Mouse (Mus musculus) layer of hippocampus, adult 8-10 months (tissue): ENCODE measurements around the gene Hsp90ab1. TPM values are rescaled to one million over a fixed set of nuclear protein-coding genes. Genes with fewer than 3 reads are reported as not detected.

Experiments
- DNase-seq, 2 experiments: peaks; one replicate each; pipeline ENCODE4 v3.0.0; 2022; ENCODE audit warnings: low spot score in 2 of 2
- total RNA-seq, 4 experiments: library from RNA; stranded (reverse); gene quantifications; 2 replicates each; pipeline ENCODE4 v1.2.4; 2022

Gene Hsp90ab1
- total RNA-seq, 4 experiments from 2014 or later: 1,566 to 2,023 (median 1,742) TPM

DNA sequence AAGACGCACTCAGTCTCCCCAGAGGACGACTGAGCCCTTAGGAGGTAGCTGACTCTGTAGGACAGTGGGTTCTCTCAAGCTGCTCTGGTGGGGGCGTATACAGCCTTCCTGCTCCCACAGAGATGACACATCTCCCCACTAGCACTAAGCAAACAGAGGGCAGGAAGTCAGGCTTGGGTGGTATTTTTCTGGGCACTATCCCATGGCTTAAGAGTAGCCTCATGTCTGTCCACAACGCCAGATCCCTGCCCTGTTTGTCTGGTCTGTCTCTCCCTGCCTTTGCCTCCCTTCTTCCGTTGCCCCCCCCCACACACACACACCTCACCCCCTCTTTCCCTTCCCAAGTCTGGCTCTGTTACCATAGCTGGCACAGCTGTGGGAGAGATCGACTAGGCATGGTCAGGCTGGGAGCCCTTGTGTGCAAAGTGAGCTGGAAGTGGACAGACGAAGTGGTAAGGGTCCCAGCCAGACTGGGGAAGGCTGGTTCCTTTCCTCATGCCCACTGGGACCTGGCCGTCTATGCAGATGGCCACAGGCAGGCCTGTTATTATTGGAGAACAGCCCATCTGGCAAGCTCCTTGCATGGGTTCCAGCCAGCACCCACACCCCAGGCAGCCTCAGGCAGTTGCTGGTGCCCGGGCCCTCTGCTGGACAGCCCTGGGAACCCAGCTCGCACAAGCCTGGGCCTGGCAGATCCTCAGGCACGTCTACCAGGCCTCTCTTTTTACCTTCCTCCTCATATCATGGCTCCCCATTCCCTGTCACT lies 23.7 kb upstream of the Hsp90ab1 start:
- peak in 1 of 2 experiments; percentile 58 for DNase-seq

DNA sequence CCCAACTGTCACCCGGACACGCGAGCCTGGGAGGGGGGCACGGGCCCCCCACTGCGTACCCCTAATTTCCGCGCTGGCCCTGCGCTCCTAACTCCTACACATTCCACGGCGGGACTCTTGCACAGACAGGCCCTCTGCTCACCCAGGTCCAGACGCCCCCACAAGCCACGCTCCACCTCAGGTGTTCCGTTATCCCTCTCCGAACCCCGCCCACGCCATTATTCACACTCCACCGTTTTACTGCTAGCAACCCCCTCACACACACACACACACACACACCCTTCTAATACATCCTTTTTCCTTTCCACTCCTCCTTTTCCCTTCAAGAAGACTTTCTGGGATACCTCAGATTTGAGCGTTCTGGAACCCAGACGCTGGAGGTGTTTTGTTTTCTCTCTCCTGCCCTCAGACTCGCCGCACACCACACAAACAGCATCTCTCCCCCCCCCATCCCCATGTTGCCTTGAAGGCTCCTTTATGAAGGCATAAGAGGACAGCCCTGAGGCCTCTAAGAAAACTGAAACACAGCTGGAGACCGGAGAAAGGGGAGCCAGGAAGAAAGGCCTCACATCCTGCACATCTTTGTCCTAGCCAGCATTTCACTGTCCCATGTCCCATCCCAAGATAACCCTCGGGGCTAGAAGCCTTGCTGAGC lies 22.8 kb upstream of the Hsp90ab1 start:
- DNase-seq: no peak

DNA sequence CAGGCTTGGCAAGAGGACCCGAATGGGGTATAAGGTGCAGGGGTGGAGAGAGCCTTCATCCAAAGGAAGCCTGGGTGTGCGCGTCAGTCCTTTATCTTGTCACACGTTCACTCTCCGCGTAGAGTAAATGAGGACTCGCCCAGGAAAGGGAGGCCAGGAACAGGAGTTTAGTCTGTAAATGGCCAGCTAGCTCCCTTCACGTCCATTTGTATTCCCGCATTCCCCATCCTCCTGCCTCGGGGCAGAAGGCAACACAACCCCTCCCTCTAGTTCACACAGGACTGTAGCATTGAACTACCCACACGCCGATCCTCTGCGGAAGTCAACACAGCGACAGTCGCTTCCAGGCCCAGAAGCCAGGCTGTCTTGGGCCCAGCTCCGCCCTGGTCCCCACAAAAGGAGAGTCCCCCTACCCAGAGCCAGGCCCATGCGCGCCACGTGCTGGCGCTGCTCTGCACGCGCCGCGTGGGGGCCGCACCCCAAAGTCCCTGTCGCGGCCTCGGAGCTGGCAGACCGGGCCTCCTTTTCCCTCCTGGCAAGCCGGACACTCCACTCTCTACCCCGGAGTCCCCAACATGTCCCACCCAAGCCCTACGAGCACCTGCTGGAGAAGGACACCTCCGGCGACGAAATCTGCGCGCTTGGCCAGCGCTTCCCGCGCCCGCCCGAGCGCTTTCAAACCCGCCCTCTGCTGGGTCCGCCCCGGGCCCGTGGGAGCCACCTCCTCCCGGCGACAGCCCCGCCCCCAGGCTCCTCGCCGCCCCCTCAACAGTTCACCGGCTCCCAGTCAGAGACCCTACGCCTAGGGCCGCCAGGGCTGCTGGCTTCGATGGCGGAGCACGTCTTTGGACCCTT lies 22.0 kb upstream of the Hsp90ab1 start:
- DNase-seq: no peak

DNA sequence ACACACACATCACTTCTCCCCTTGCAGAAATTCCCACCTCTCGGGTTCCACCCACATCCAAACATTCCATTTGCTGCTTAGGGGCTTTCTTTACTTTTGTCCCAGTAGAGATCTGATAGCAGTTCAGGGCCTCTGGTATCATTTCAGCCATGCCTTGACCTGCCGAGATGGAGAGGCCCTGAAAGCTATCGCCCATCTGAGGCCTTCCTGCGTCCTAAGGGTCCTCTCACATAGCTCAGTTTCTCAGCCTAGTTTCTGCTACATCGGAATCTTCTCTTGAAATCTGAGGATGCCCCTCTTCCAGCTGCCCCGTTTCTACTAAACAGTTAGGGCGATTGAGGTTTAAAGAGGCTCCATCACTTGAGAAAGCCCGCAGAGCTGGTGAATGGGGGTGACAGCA lies 21.1 kb upstream of the Hsp90ab1 start:
- DNase-seq: no peak

DNA sequence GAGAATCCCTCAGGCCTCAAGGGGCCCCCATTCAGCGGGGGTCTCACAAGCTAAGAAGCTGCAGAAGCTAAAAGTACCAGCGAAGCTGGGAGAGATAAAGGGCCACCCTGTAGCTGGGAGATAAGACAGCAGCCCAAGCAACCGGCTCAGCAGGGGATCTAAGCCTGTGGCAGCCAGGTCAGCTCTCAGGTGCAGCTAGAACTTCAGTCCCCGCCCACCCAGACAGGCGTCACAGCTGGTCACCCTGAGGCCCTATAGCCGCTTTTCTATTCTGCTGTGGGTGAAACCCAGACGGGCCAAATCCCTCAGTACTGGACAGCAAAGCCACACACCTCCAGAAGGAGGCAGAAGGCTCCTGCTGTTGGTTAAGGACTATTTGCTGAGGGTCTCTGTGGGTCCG lies 20.4 kb upstream of the Hsp90ab1 start:
- no peak for DNase-seq

DNA sequence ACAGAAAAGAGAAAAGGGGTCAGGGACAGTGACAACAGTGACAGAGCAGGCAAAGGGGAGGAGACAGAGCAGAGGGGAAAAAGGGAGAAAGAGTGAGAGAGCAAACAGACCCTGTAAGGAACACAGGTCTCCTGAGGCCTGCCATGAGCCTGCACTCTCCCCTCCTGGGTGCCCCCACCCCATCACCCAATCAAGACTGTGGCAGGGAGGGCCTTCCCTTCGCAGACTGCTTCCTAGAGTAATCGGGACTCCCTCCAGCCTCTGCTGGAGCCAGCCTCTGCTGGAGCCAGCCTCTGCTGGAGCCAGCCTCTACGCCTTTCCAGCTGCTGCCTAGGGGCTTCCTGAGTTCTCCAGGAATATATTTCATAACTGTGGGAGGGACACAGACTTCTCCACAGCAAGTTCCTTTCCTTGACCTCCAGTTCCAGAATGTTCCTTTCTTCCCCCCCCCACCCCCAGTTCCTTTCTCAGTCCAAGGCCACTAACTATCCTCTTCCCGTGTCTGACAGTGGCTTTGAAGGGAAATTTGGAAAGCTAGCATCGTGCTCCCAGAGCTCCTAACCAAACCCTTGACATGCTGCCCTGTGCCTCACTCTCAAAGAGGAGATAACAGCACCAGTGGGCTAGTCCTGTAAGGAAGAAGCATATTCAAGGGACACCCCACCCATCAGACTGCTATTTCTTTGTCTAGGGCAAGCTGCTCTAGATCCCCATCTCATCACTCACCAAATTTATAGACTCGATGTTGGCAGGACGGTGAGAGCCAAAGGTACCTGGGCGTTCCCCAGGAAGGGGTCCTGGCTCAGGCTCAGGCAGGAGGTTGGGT lies 19.7 kb upstream of the Hsp90ab1 start:
- no peak for DNase-seq

DNA sequence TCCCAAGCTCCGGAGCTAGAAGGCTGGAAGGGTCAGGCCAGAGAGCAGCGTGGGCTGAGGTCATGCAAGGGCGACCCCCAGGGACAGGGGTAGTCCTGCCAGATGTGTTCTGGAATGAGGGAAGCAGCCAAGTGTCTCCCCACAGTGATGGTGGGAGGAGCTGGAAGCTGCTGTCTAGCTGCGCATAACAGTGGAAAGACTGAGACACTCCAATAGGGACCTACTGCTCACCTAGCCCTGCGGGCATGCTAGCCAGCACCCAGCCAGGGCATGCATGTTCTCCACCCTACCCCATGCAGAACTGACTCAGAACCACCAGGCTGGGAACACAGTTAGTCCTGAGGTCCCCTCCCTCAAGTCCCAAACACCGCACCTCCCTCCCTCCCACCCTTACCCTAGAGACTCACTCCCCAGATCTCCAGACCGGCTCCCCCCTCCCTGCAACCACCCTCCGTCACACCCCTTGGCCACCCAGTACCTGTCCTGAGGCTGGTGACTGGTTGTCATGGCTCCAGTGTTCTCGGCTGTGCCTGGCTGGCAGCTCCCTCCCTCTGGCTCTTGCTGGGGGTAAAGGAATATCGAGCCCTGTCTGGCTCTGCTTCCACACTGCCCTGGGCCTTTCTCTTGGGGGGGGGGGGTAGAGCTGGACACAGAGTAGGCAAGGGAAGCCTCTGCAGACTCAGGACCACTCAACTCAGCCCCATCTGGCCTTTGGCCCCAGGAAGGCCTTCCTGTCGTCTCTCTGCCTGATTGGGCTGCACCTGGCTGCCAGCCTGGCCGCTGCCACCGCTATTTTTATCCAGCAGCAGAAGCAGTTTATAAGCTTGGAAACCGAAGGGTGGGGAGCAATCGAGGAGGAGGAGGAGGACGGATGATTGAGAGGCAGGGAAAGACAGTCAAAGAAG lies 18.9 kb upstream of the Hsp90ab1 start:
- DNase-seq: no peak

DNA sequence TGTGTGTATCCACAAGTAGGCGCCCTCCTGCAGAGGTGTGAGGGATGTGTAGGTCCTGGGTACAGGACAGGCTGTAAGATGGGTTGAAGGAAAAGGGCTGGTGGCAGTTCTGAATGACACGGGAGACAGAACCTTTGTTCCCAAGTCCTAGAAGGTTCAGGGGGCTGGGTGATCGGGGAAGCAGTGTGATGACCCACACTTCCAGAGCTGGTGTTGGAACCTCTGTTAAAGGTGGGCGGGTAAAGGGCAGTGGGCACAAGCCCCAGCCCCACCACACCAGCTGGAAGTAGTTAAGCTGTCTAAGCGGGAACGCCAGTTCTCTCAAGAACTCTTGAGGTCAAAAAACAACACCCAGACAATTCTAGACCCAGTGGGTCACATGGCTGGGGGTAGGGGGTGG lies 17.3 kb upstream of the Hsp90ab1 start:
- no peak for DNase-seq

DNA sequence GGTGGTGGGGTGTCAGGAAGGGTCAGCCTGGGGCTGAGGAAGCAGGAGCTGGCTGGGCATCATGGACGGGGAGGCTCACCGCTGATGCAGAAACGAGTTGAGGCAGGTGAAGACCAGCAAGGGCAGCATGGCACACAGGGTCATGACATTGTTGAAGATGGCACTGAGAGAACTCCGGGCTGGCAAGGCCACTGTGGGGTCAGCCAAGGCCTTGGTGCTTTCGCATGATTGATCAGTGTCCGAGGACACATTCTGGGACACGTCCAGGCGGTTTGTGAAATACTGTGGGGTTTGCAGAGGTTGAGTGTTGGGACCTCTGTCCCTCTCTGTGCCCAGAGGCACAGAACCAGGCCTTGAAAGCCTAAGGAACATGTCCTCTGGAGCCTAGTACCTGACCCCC lies 16.8 kb upstream of the Hsp90ab1 start:
- no peak for DNase-seq

DNA sequence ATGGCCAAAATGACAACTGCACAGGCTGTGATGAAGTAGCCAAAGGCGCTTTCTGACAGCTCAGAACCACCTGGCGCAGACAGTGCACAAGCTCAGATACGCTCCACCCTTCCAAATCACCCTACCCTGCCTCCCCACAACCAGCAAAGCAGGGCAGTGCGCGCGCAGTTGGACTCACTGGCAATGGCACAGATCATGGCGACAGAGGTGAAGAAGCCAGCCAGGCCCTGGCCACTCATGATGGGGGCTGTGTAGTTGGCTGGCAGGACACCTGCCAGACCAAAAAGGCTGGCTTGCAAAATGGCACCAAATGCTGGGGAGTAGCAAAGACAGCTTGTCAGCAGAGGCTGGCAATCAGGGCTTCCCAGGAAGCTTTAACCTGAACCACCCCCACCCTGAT lies 16.2 kb upstream of the Hsp90ab1 start:
- DNase-seq: no peak

DNA sequence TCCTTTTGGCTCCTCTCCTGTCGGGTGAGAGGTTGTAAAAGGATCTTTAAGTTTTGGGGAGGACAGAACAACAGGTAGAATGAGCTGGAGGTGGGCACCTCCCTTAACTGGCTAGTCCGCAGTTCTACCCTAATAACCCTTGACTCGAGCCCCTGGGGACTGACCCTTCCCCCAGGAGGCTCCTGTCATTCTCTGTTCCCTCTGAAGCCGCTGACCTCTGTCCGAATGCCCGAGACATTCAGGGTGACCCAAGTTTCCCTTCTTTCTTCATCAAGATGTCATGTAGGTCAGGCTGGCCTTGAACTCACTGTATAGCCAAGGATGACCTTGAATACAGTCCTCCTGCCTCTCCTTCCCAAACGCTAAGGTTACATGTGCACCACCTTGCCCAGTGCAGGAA lies 15.3 kb upstream of the Hsp90ab1 start:
- DNase-seq: no peak

DNA sequence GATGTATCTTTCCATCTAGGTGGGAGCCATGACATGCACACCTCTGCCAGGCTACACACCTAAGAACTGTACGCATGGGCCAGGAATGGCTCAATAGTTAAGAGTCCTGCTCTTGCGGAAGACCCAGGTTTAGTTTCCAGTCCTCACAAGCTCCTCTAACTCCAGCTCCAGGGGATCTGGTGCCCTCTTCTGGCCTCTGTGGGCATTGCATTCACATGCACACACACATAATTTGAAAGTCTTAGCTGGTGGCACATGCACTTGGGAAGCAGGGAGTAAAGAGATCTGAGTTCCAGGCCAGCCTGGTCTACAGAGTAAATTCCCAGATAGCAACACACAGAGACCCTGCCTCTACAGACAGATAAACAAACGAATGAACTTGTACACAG lies 13.4 kb upstream of the Hsp90ab1 start:
- no peak for DNase-seq

DNA sequence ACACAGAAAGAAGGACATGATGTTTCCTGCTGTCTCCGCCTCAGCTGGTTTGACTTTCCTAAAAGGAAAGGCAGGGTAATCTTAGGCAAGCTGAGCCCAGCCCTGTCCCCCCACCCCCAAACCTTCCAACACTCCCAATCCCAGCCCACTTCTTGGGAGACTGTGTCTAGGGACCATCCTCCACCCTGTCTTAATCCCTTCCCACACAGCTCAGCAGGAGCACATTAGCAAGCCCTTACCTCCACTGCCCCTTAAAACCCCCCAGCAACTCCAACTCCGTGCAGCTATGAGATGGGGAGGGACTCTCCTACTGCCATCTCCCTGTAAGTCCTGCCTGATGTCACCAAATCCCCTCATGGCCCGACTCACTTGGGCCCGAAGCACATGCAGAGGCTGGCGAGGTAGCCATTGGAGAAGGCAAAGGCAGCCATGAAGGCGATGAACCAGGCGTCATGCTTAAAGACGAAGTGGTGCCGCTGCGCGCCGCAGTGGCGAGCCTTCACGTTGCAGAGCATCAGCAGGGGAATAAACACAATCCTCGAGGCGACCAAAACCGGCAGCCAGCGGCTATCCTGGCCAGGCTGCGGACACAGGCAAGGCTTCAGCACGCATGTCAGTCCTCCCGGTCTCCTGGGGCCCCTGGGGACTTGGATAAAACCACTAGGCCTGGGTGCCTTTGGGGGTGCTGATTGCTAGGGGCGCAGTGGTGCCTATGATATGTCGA lies 12.8 kb upstream of the Hsp90ab1 start:
- no peak for DNase-seq

DNA sequence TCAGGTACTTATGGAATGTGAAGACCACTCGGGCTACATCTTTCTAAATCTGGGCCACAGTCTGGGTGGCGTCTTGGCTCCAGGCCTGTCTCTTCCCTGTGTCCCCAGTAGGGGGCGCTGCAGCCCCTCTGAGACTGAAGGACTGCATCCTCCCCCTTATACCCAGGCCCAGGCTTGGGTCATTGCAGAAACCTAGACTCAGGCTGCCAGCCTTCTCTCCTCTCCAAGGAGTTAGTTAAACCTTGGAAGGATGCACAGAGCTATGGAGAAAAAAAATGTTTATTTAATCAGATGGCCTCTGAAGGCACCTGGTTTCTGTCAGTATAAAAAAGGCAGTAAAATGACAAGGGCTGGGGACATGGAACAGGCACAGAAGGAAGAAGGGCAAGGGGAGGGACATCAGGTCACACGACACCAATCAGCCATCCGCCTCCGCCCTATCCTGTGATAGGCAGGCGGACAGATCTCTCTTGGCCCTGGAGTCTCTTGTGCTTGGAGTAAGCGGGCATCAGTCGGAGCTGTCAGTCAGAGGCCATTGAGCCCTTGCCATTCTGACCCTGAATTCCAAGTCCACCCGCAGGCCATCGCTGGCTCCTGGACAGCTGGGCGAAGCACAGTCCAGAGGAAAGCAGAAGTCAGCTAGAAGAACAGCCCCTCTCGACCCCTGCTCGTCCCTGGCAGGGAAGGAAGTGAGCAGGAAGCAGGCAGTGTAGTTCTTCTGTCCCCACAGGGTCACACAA lies 12.0 kb upstream of the Hsp90ab1 start:
- DNase-seq: peak in 1 of 2 experiments; percentile 76

DNA sequence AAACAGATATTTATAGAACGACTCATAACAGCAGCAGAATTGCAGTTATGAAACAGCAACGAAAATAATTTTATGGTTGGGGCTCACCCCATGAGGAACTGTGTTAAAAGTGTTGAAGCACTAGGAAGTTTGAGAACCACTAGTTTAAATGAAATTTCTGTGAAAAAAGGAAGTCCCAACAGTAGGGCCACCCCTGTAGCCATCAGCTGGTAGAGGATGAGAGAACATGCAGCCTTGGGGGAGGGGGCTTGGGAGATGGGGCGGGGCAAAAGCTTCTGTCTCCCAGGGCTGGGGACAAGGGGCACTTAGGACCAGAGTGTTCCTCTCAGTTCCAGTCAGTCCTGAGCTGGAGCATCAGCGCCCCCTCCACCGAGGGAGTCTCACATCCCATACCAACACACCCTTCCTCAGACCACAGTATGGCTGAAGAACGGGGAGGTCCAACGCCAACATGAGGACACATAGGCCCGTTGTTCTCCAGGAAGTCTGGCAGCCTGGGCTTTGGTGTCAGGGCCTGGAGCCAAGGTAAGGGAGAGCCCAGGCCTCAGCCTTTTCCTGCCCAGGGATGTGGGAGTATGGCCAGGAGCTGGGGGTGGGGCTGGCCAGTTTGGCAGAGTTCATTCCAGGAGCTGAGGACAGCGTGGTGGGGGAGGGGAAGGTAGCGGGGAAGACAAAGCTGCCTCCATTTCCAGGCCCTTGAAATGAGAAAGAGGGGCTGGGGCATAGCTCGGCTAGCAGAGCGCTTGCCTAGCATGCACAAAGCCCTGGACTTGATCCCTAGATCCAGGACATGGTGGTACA lies 11.2 kb upstream of the Hsp90ab1 start:
- DNase-seq: peak; percentile 67 to 79

DNA sequence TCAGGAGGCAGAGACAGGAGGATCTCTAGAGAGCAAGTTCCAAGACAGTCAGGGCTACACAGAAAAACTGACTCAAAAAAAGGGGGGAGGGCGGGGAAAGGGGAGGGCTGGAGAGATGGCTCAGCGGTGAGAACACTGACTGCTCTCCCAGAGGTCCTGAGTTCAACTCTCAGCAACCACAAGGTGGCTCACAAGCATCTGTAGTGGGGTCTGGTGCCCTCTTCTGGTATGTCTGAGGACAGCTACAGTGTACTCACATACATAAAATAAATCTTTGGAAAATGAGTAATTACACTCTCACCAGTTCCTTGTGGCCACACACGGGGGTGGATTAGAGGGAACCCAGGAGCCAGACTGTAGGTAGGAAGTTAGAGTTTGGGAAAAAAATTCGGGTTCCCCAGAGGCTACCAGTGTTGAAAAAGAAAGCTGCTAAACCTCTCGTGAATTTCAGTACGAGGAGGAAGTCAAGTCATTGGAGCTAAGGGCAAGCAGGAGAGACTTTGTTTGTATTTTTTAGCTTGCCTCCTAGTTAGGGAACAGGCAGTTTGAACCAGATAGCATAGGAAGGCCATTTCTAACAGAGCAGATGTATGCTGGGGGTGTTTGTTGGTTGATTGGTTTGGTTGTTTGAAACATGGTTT lies 9.8 kb upstream of the Hsp90ab1 start:
- no peak for DNase-seq

DNA sequence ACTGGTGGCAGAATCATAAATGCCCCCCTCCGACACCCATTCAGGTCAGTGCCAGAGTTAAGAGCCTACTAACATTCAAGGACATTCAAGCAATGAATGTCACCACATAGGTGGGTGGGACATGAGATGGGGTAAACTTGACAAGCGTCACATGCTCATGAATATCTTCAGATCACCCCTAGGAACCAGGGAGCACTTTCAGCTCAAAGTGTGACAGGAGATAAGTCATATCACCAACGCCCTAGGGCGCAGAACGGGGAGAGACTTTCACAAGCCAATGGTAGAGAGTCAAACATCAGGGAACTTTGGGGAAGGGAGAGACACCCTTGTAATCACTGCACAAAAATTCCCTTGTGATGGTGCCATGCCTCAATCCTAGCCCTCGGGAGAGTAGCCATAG lies 9.1 kb upstream of the Hsp90ab1 start:
- no peak for DNase-seq

DNA sequence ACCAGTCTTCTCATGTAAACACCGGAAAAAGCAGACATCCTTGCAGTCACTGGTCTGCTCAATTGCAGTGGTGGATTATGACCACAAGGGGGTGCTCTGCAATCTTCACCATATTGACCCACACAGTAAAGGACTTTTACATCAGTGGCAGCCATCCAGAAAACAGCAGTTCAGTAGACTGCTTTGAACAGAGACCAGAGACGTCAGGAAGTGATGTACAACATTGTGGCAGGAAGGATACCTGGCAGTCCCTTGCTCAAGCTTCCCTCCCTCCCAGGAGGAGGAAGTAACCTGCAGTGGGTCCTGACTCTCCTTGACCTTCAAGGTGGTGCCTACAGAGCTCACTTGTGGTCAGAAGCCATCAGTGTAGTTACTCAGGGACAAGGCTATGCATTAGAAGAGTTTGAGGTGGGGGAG lies 8.5 kb upstream of the Hsp90ab1 start:
- peak in 1 of 2 experiments; percentile 64 for DNase-seq
